ENCODE assay signal across 7 mouse cellular contexts in the genomic region with DNA sequence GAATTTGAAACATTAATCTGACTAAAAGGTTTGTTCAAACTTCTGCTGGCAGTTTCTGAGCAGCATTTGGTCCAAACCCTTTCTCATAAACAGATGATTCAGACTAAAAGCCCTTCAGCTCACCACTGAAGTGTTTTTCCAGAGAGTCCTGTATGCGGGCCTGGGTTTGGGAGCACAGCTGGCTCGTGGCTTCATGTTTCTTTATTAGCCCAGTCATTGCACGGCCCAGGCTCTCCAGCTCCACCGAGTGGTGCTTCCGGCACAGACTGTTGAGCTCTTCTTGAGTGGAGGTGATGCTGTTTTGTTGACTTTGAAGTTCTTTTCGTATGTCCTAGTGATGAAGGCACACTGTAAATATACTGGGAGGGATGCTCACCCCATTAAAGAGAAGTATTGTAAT.
A peak's percentile ranks its signal among the peaks of the same experiment; 100 is the strongest.
DNase-seq lines count a peak whose midpoint lies in the region; ATAC-seq lines count a peak whose summit lies in the region.

No protein-coding gene starts in this region.

- 0 out of 2 replicates have a peak, but pooled peaks cover 3% of the 10 kb centered on the region for H3K4me1 ChIP-seq in neural tube, embryonic 15.5 days
- peaks cover 13% of the 10 kb centered on the region for H3K4me1 ChIP-seq in embryonic facial prominence, embryonic 14.5 days (ENCODE audit: control insufficient read depth, insufficient read depth, low read length)
- H3K4me1 ChIP-seq in limb, embryonic 13.5 days: peaks cover 15% of the 10 kb centered on the region

- DNase-seq in neural tube, embryonic 10.5 days (ENCODE audit: extremely low spot score, low spot score): peak; percentile 24
- DNase-seq in embryonic facial prominence, embryonic 14.5 days (ENCODE audit: low spot score): peak; percentile 70
- DNase-seq in adrenal gland, postnatal 36 days: no peak
- no peak for DNase-seq in layer of hippocampus, postnatal 25 days (ENCODE audit: extremely low spot score in 1 of 2, low spot score in 1 of 2)
- no peak for DNase-seq in urinary bladder, postnatal 10 days (ENCODE audit: low spot score)

- H3K27ac ChIP-seq in neural tube, embryonic 15.5 days (replicated peaks): no peak overlapping the region
- 0 out of 2 replicates have a peak overlapping the region, but pooled peaks have one; percentile 16 for H3K27ac ChIP-seq in embryonic facial prominence, embryonic 14.5 days (replicated peaks; ENCODE audit: low read depth, low read length)
- H3K27ac ChIP-seq in limb, embryonic 13.5 days: 0 out of 2 replicates have a peak overlapping the region, but pooled peaks have one; percentile 39

- ATAC-seq in neural tube, embryonic 15.5 days (ENCODE audit: low FRiP score): no peak
- ATAC-seq in embryonic facial prominence, embryonic 14.5 days (ENCODE audit: low read depth): peak; percentile 32; the same call in 1 of the 2 replicates
- peak; percentile 63 for ATAC-seq in limb, embryonic 13.5 days (ENCODE audit: low FRiP score, low read depth)

- no peak overlapping the region for H3K4me3 ChIP-seq in neural tube, embryonic 15.5 days (replicated peaks)
- no peak overlapping the region for H3K4me3 ChIP-seq in embryonic facial prominence, embryonic 14.5 days (ENCODE audit: low read depth, low read length)
- H3K4me3 ChIP-seq in limb, embryonic 13.5 days: no peak overlapping the region

- H3K27me3 ChIP-seq in neural tube, embryonic 15.5 days (replicated peaks): no peaks in the 10 kb centered on the region
- H3K27me3 ChIP-seq in embryonic facial prominence, embryonic 14.5 days (replicated peaks; ENCODE audit: control insufficient read depth, insufficient read depth, low read length): no peaks in the 10 kb centered on the region
- no peaks in the 10 kb centered on the region for H3K27me3 ChIP-seq in limb, embryonic 13.5 days

- no peak overlapping the region for H3K9ac ChIP-seq in neural tube, embryonic 15.5 days (replicated peaks)
- H3K9ac ChIP-seq in embryonic facial prominence, embryonic 14.5 days (ENCODE audit: low read depth, low read length): no peak overlapping the region
- no peak overlapping the region for H3K9ac ChIP-seq in limb, embryonic 13.5 days

- H3K36me3 ChIP-seq in neural tube, embryonic 15.5 days: no peaks in the 10 kb centered on the region
- H3K36me3 ChIP-seq in embryonic facial prominence, embryonic 14.5 days (ENCODE audit: control insufficient read depth, insufficient read depth, low read length): no peaks in the 10 kb centered on the region
- no peaks in the 10 kb centered on the region for H3K36me3 ChIP-seq in limb, embryonic 13.5 days

- no peak overlapping the region for H3K4me2 ChIP-seq in neural tube, embryonic 15.5 days
- no peak overlapping the region for H3K4me2 ChIP-seq in embryonic facial prominence, embryonic 14.5 days (ENCODE audit: low read depth, low read length)
- H3K4me2 ChIP-seq in limb, embryonic 13.5 days (replicated peaks): no peak overlapping the region

- no peaks in the 10 kb centered on the region for H3K9me3 ChIP-seq in neural tube, embryonic 15.5 days (replicated peaks)
- H3K9me3 ChIP-seq in embryonic facial prominence, embryonic 14.5 days (ENCODE audit: control insufficient read depth, low read length): no peaks in the 10 kb centered on the region
- H3K9me3 ChIP-seq in limb, embryonic 13.5 days: no peaks in the 10 kb centered on the region

- 45% methylated on average over 6 of the region's 6 CpGs for WGBS in neural tube, embryonic 15.5 days
- 31% methylated on average over 6 of the region's 6 CpGs for WGBS in embryonic facial prominence, embryonic 14.5 days
- WGBS in limb, embryonic 13.5 days: 11% methylated on average over 6 of the region's 6 CpGs

Comparison
In these comparisons a context has a peak if more than half of its experiments do, and no peak if none do; other contexts are left out.
1. DNase-seq: peak in neural tube, embryonic 10.5 days (single experiment) and embryonic facial prominence, embryonic 14.5 days (single experiment); none in adrenal gland, postnatal 36 days (0 of 2), layer of hippocampus, postnatal 25 days (0 of 2) and urinary bladder, postnatal 10 days (single experiment).